Mouse (Mus musculus) midbrain, embryonic 14.5 days (tissue): ENCODE measurements around the gene Snph. TPM values are rescaled to one million over a fixed set of nuclear protein-coding genes. Genes with fewer than 3 reads are reported as not detected.
"Not testable (repeated sequence)": the region's sequence is repeated elsewhere in the genome, so short reads cannot be mapped to it uniquely, and the experiment has no call there.

ENCODE experiments used
- ATAC-seq: fragments of 200-750 bp; cut with Nextera tagmentation; 2 replicates; pipeline ENCODE4 v1.8.0; 2017; ENCODE audit warnings: moderate number of reproducible peaks, moderate library complexity; ENCODE audit not compliant: low FRiP score, low TSS enrichment
- DNase-seq: peaks from one replicate; pipeline ENCODE4 v3.0.0-alpha.2; 2015
- H3K27ac ChIP-seq: fragments of 300-500 bp; sonication (generic); replicated peaks from 2 replicates; pipeline ENCODE4 v1.5.1; 2014; ENCODE audit warnings: mild to moderate bottlenecking, low read depth, low read length, moderate library complexity
- H3K27me3 ChIP-seq: fragments of 300-500 bp; sonication (generic); 2 replicates; pipeline ENCODE4 v1.6.1; 2014; ENCODE audit warnings: low read length, control low read depth, mixed read lengths; ENCODE audit not compliant: control insufficient read depth, insufficient read depth
- H3K36me3 ChIP-seq: fragments of 300-500 bp; sonication (generic); 2 replicates; pipeline ENCODE4 v1.6.1; 2014; ENCODE audit warnings: low read length, control low read depth; ENCODE audit not compliant: control insufficient read depth, insufficient read depth
- H3K4me1 ChIP-seq: fragments of 300-500 bp; sonication (generic); 2 replicates; pipeline ENCODE4 v1.6.1; 2014; ENCODE audit warnings: mild to moderate bottlenecking, antibody characterized with exemption, low read length, control low read depth; ENCODE audit not compliant: control insufficient read depth, insufficient read depth
- H3K4me2 ChIP-seq: fragments of 300-500 bp; sonication (generic); 2 replicates; pipeline ENCODE4 v1.6.1; 2014; ENCODE audit warnings: mild to moderate bottlenecking, low read length, moderate library complexity
- H3K4me3 ChIP-seq: fragments of 300-500 bp; sonication (generic); replicated peaks from 2 replicates; pipeline ENCODE4 v1.5.1; 2014; ENCODE audit warnings: low read depth, low read length
- H3K9ac ChIP-seq: fragments of 300-500 bp; sonication (generic); replicated peaks from 2 replicates; pipeline ENCODE4 v1.6.1; 2014; ENCODE audit warnings: mild to moderate bottlenecking, low read length, moderate library complexity
- H3K9me3 ChIP-seq: fragments of 300-500 bp; sonication (generic); 2 replicates; pipeline ENCODE4 v1.6.1; 2016; ENCODE audit warnings: low read length, control low read depth, mixed read lengths; ENCODE audit not compliant: control insufficient read depth
- WGBS: fragments of 180-500 bp; shearing (Covaris S2); extraction: QIAGEN DNeasy Blood & Tissue Kit; methylation state at CpG from one replicate; pipeline ENCODE4 v1.1.7; 2014; 5-methylcytosine and 5-hydroxymethylcytosine counted together
- polyA plus RNA-seq: library from polyadenylated mRNA; unstranded; fragments of >200 nt; fragmentation: Nextera tagmentation; extraction: Ambion mirVana; gene quantifications from 2 replicates; pipeline ENCODE4 v1.2.1, GENCODE M21; 2014

Gene Snph
- polyA plus RNA-seq, 1 experiment from 2014 or later, result 18.3 TPM

- ATAC-seq, H3K9ac ChIP-seq: not testable (repeated sequence)
- 88% methylated on average over 6 of the region's 8 CpGs for WGBS
Measured at GRCm38 (mm10) chr2:151615779-151616178, 16.6 kb downstream of the Snph start.

GRCm38 (mm10) chr2:151609974-151610373, 22.4 kb downstream of the Snph start:
- WGBS, result 19% methylated on average over 3 of the region's 3 CpGs
- DNase-seq (peak; percentile 46), ATAC-seq (no peak)
- H3K27me3 ChIP-seq, result no peaks in the 10 kb centered on the region
- no peaks in the 10 kb centered on the region for H3K36me3 ChIP-seq
- H3K9me3 ChIP-seq, result no peaks in the 10 kb centered on the region
- H3K4me1 ChIP-seq, result 0 out of 2 replicates have a peak, but pooled peaks cover 10% of the 10 kb centered on the region
- H3K9ac ChIP-seq, result no peak overlapping the region
- no peak overlapping the region for H3K27ac ChIP-seq
- H3K4me3 ChIP-seq, result no peak overlapping the region
- no peak overlapping the region for H3K4me2 ChIP-seq

More at GRCm38 (mm10) chr2:151615779-151616178, 16.6 kb downstream of the Snph start:
- H3K27me3 ChIP-seq, H3K27ac ChIP-seq, DNase-seq, H3K36me3 ChIP-seq, H3K4me1 ChIP-seq, H3K4me3 ChIP-seq, H3K4me2 ChIP-seq, H3K9me3 ChIP-seq: not testable (repeated sequence)

GRCm38 (mm10) chr2:151608435-151608834, 24.0 kb downstream of the Snph start:
- Histone ChIP-seq H3K27ac (no peak overlapping the region), H3K4me3 (no peak overlapping the region), H3K27me3 (no peaks in the 10 kb centered on the region), H3K4me2 (no peak overlapping the region), H3K9ac (no peak overlapping the region), H3K36me3 (no peaks in the 10 kb centered on the region), H3K9me3 (no peaks in the 10 kb centered on the region), H3K4me1 (peaks cover 21% of the 10 kb centered on the region)
- WGBS, result 74% methylated on average over 1 of the region's 1 CpGs
- ATAC-seq (no peak), DNase-seq (no peak)

- DNase-seq, result peak; percentile 61
- ATAC-seq, result peak; percentile 63; the same call in 1 of the 2 replicates
- no peak overlapping the region for H3K4me2 ChIP-seq
- peak overlapping the region; percentile 49; the same call in 1 of the 2 replicates for H3K27ac ChIP-seq
- H3K27me3 ChIP-seq, result no peaks in the 10 kb centered on the region
- H3K4me3 ChIP-seq, result no peak overlapping the region
- H3K9me3 ChIP-seq, result no peaks in the 10 kb centered on the region
- 45% methylated on average over 11 of the region's 11 CpGs for WGBS
- peaks cover 26% of the 10 kb centered on the region for H3K4me1 ChIP-seq
- no peaks in the 10 kb centered on the region for H3K36me3 ChIP-seq
- no peak overlapping the region for H3K9ac ChIP-seq
Measured at GRCm38 (mm10) chr2:151605437-151605987, 26.9 kb downstream of the Snph start.

- Histone ChIP-seq H3K9ac (no peak overlapping the region), H3K9me3 (no peaks in the 10 kb centered on the region), H3K4me3 (no peak overlapping the region), H3K27ac (peak overlapping the region; percentile 57), H3K4me1 (peaks cover 23% of the 10 kb centered on the region), H3K36me3 (no peaks in the 10 kb centered on the region), H3K27me3 (no peaks in the 10 kb centered on the region), H3K4me2 (no peak overlapping the region)
- peak; percentile 68 for DNase-seq
- 6% methylated on average over 4 of the region's 4 CpGs for WGBS
- peak; percentile 66 for ATAC-seq
Measured at GRCm38 (mm10) chr2:151603630-151604029, 28.8 kb downstream of the Snph start.

- H3K4me1 ChIP-seq, result peaks cover 23% of the 10 kb centered on the region
- H3K36me3 ChIP-seq, result peaks cover 5% of the 10 kb centered on the region; the same call in 1 of the 2 replicates
- no peak for ATAC-seq
- no peak overlapping the region for H3K27ac ChIP-seq
- H3K9ac ChIP-seq, result no peak overlapping the region
- H3K27me3 ChIP-seq, result no peaks in the 10 kb centered on the region
- 90% methylated on average over 4 of the region's 4 CpGs for WGBS
- H3K4me3 ChIP-seq, result no peak overlapping the region
- H3K9me3 ChIP-seq, result no peaks in the 10 kb centered on the region
- no peak overlapping the region for H3K4me2 ChIP-seq
- peak; percentile 22 for DNase-seq
Measured at GRCm38 (mm10) chr2:151602106-151602505, 30.3 kb downstream of the Snph start.

- DNase-seq (no peak), ATAC-seq (no peak)
- no peak overlapping the region for H3K9ac ChIP-seq
- H3K27me3 ChIP-seq, result no peaks in the 10 kb centered on the region
- peaks cover 37% of the 10 kb centered on the region for H3K36me3 ChIP-seq
- H3K27ac ChIP-seq, result no peak overlapping the region
- H3K4me1 ChIP-seq, result 0 out of 2 replicates have a peak, but pooled peaks cover 1% of the 10 kb centered on the region
- H3K4me2 ChIP-seq, result no peak overlapping the region
- H3K9me3 ChIP-seq, result no peaks in the 10 kb centered on the region
- H3K4me3 ChIP-seq, result no peak overlapping the region
- WGBS, result 78% methylated on average over 2 of the region's 2 CpGs
Measured at GRCm38 (mm10) chr2:151598068-151598467, 34.3 kb downstream of the Snph start.

- Histone ChIP-seq H3K36me3 (peaks cover 6% of the 10 kb centered on the region; the same call in 1 of the 2 replicates), H3K27me3 (no peaks in the 10 kb centered on the region), H3K9ac (no peak overlapping the region), H3K4me3 (no peak overlapping the region), H3K4me2 (no peak overlapping the region), H3K27ac (no peak overlapping the region), H3K9me3 (no peaks in the 10 kb centered on the region), H3K4me1 (no peaks in the 10 kb centered on the region)
- ATAC-seq (no peak), DNase-seq (no peak)
- WGBS, result 85% methylated on average over 9 of the region's 9 CpGs
Measured at GRCm38 (mm10) chr2:151587306-151587705, 45.1 kb downstream of the Snph start.

GRCm38 (mm10) chr2:151586807-151587206, 45.6 kb downstream of the Snph start:
- Histone ChIP-seq H3K36me3 (peaks cover 3% of the 10 kb centered on the region; the same call in 1 of the 2 replicates), H3K4me3 (no peak overlapping the region), H3K9me3 (no peaks in the 10 kb centered on the region), H3K9ac (no peak overlapping the region), H3K27me3 (no peaks in the 10 kb centered on the region), H3K4me2 (no peak overlapping the region), H3K27ac (no peak overlapping the region), H3K4me1 (no peaks in the 10 kb centered on the region)
- DNase-seq, result no peak
- no peak for ATAC-seq
- 100% methylated on average over 1 of the region's 1 CpGs for WGBS
